Mouse (Mus musculus): ENCODE results near the gene Jtb.
A peak's percentile ranks its signal among the peaks of the same experiment; 100 is the strongest.

Gene Jtb

GRCm38 (mm10) chr3:90263121-90263771 lies 31.8 kb downstream of the Jtb start:
- DNase-seq (ENCODE audit: low spot score in 2 of 2): no peak

- no peak for DNase-seq (ENCODE audit: low spot score in 2 of 2)
Measured at GRCm38 (mm10) chr3:90264687-90265033, 33.3 kb downstream of the Jtb start.

- DNase-seq (ENCODE audit: low spot score in 2 of 2): peak; percentile 83 to 89
Measured at GRCm38 (mm10) chr3:90265034-90265931, 33.9 kb downstream of the Jtb start, which contains the start of gene Dennd4b. TSS of gene Dennd4b (plus strand) at chr3:90265185.

GRCm38 (mm10) chr3:90265932-90266741 lies 34.7 kb downstream of the Jtb start:
- no peak for DNase-seq (ENCODE audit: low spot score in 2 of 2)

- DNase-seq (ENCODE audit: low spot score in 2 of 2): no peak
Measured at GRCm38 (mm10) chr3:90266901-90267775, 35.7 kb downstream of the Jtb start.

- no peak for DNase-seq (ENCODE audit: low spot score in 2 of 2)
Measured at GRCm38 (mm10) chr3:90268190-90268589, 36.8 kb downstream of the Jtb start.

- no peak for DNase-seq (ENCODE audit: low spot score in 2 of 2)
Measured at GRCm38 (mm10) chr3:90268971-90269370, 37.6 kb downstream of the Jtb start.

- DNase-seq (ENCODE audit: low spot score in 2 of 2): no peak
Measured at GRCm38 (mm10) chr3:90270784-90271183, 39.4 kb downstream of the Jtb start.

GRCm38 (mm10) chr3:90272170-90272569 lies 40.8 kb downstream of the Jtb start:
- no peak for DNase-seq (ENCODE audit: low spot score in 2 of 2)

- no peak for DNase-seq (ENCODE audit: low spot score in 2 of 2)
Measured at GRCm38 (mm10) chr3:90273855-90274254, 42.5 kb downstream of the Jtb start.

GRCm38 (mm10) chr3:90275286-90275685 lies 43.9 kb downstream of the Jtb start:
- DNase-seq (ENCODE audit: low spot score in 2 of 2): no peak

GRCm38 (mm10) chr3:90276858-90277257 lies 45.5 kb downstream of the Jtb start:
- no peak for DNase-seq (ENCODE audit: low spot score in 2 of 2)

- no peak for DNase-seq (ENCODE audit: low spot score in 2 of 2)
Measured at GRCm38 (mm10) chr3:90277793-90278192, 46.4 kb downstream of the Jtb start.

- no peak for DNase-seq (ENCODE audit: low spot score in 2 of 2)
Measured at GRCm38 (mm10) chr3:90278211-90278610, 46.8 kb downstream of the Jtb start.

GRCm38 (mm10) chr3:90279216-90279615 lies 47.8 kb downstream of the Jtb start:
- no peak for DNase-seq (ENCODE audit: low spot score in 2 of 2)

- DNase-seq (ENCODE audit: low spot score in 2 of 2): no peak
Measured at GRCm38 (mm10) chr3:90279743-90280142, 48.3 kb downstream of the Jtb start.

GRCm38 (mm10) chr3:90280708-90281107 lies 49.3 kb downstream of the Jtb start:
- DNase-seq (ENCODE audit: low spot score in 2 of 2): no peak

GRCm38 (mm10) chr3:90284150-90284549 lies 52.8 kb downstream of the Jtb start:
- DNase-seq (ENCODE audit: low spot score in 2 of 2): no peak

Measured in urinary bladder, postnatal 36 days (tissue).